Mouse (Mus musculus): Measurements from ENCODE around the gene Lrig2.

Lrig2 gene

GRCm38 (mm10) chr3:104511538-104512423 is at the start of gene Lrig2:
Lrig2 (minus strand) TSS chr3:104511918.
- DNase-seq (ENCODE audit: low spot score) = peak; percentile 99

GRCm38 (mm10) chr3:104556624-104557023 is 44.9 kb upstream of the Lrig2 start:
- no peak for DNase-seq (ENCODE audit: low spot score)

GRCm38 (mm10) chr3:104550594-104550993 is 38.9 kb upstream of the Lrig2 start:
- DNase-seq (ENCODE audit: low spot score) = no peak

GRCm38 (mm10) chr3:104548367-104549087 is 36.8 kb upstream of the Lrig2 start:
- DNase-seq (ENCODE audit: low spot score) = peak; percentile 27

- no peak for DNase-seq (ENCODE audit: low spot score)
These were observed 32.1 kb upstream of the Lrig2 start for GRCm38 (mm10) chr3:104543825-104544224.

GRCm38 (mm10) chr3:104542065-104542429 is 30.3 kb upstream of the Lrig2 start:
- DNase-seq (ENCODE audit: low spot score) = no peak

GRCm38 (mm10) chr3:104541139-104542064 is 29.7 kb upstream of the Lrig2 start:
- DNase-seq (ENCODE audit: low spot score) = peak; percentile 72

- no peak for DNase-seq (ENCODE audit: low spot score)
These were observed 28.9 kb upstream of the Lrig2 start for GRCm38 (mm10) chr3:104540480-104541138.

GRCm38 (mm10) chr3:104533223-104533622 is 21.5 kb upstream of the Lrig2 start:
- no peak for DNase-seq (ENCODE audit: low spot score)

GRCm38 (mm10) chr3:104526115-104526882 is 14.6 kb upstream of the Lrig2 start:
- DNase-seq (ENCODE audit: low spot score) = no peak

- no peak for DNase-seq (ENCODE audit: low spot score)
These were observed 13.8 kb upstream of the Lrig2 start for GRCm38 (mm10) chr3:104525516-104525915.

GRCm38 (mm10) chr3:104525029-104525428 is 13.3 kb upstream of the Lrig2 start:
- no peak for DNase-seq (ENCODE audit: low spot score)

GRCm38 (mm10) chr3:104523333-104523871 is 11.7 kb upstream of the Lrig2 start:
- no peak for DNase-seq (ENCODE audit: low spot score)

- no peak for DNase-seq (ENCODE audit: low spot score)
These were observed 9.7 kb upstream of the Lrig2 start for GRCm38 (mm10) chr3:104521341-104521924.

GRCm38 (mm10) chr3:104520471-104520870 is 8.8 kb upstream of the Lrig2 start:
- no peak for DNase-seq (ENCODE audit: low spot score)

- no peak for DNase-seq (ENCODE audit: low spot score)
These were observed 7.2 kb upstream of the Lrig2 start for GRCm38 (mm10) chr3:104518931-104519330.

- DNase-seq (ENCODE audit: low spot score) = no peak
These were observed 6.7 kb upstream of the Lrig2 start for GRCm38 (mm10) chr3:104518411-104518810.

- no peak for DNase-seq (ENCODE audit: low spot score)
These were observed 5.4 kb upstream of the Lrig2 start for GRCm38 (mm10) chr3:104517161-104517560.

GRCm38 (mm10) chr3:104514510-104514909 is 2.8 kb upstream of the Lrig2 start:
- no peak for DNase-seq (ENCODE audit: low spot score)

- DNase-seq (ENCODE audit: low spot score) = no peak
These were observed 668 bp upstream of the Lrig2 start for GRCm38 (mm10) chr3:104512424-104512748.
